Mouse (Mus musculus): ENCODE data around the gene Cep97. TPM values are rescaled to one million over a fixed set of nuclear protein-coding genes. Genes with fewer than 3 reads are reported as not detected.
A peak's percentile ranks its signal among the peaks of the same experiment; 100 is the strongest.
"Not testable (repeated sequence)": the region's sequence is repeated elsewhere in the genome, so short reads cannot be mapped to it uniquely, and the experiment has no call there.

The Cep97 gene
- total RNA-seq (2021) = 10 to 100 TPM; 11.5 to 14.1 TPM
- long read RNA-seq, experiment 1, full-length matches to known transcripts = 6 of 8 reads
- long read RNA-seq, experiment 1, partial matches to known transcripts = 0 of 8 reads
- long read RNA-seq, experiment 1, other reads (novel, unspliced or antisense) = 2 of 8 reads
- long read RNA-seq, experiment 2, full-length matches to known transcripts = 3 of 5 reads
- long read RNA-seq, experiment 2, partial matches to known transcripts = 0 of 5 reads
- long read RNA-seq, experiment 2, other reads (novel, unspliced or antisense) = 2 of 5 reads

- peak; percentile 94 to 95 for DNase-seq (ENCODE audit: low spot score in 2 of 2)
These were observed at the start of gene Cep97 for GRCm38 (mm10) chr16:55934453-55935037. TSS of gene Cep97 (minus strand) at chr16:55934855.

DNA sequence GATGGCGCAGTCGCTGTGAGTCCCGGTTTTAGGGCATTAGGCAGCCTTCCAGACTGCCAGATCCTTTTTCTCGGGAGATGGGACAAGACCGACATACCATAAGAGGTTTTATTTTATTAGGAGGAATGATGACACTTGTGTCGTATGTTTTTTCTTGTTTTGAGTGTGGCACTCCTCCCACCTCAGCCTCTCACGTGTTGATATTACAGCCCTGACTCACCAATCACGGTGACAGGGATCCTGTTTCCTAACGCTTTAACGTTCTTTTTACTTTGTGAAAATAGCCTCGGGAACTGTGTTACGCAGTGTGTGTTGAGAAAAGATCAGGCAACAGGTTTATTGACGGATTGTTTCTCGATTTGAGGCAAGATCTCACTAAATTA, 40.2 kb upstream of the Cep97 start:
- no peak for DNase-seq (ENCODE audit: low spot score in 2 of 2)

DNA sequence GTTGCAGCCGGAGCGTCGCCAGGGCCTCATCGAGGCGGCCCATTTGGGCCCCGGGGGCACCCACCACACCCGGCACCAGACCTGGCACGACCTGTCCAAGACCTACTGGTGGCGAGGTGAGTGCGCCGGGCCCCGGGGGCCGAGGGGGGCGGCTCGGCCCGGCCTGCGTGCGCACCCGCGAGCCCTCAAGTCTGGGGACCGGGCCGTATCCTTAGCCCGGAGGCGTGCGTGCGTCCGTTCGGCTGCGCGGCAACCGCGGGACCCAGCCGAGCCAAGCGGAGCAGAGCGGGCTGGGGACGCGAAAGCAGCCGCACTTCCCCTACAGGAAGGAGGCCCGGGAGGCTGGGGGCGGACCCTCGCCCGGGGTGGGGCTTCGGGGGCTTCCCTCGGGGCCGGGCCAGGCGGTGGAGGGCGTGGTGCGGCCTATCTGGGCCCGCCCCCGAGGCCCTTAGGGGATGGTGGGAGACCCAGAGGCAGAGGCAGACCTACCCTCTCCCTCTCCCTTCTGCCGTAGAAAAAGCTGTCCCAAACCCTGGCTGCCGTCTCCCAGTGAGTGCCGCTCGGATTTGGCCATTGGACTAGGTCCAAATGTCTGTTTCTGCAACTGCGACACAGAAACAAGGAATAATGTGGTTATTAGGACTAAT, 39.7 kb upstream of the Cep97 start:
- peak; percentile 80 to 87 for DNase-seq (ENCODE audit: low spot score in 2 of 2)

DNA sequence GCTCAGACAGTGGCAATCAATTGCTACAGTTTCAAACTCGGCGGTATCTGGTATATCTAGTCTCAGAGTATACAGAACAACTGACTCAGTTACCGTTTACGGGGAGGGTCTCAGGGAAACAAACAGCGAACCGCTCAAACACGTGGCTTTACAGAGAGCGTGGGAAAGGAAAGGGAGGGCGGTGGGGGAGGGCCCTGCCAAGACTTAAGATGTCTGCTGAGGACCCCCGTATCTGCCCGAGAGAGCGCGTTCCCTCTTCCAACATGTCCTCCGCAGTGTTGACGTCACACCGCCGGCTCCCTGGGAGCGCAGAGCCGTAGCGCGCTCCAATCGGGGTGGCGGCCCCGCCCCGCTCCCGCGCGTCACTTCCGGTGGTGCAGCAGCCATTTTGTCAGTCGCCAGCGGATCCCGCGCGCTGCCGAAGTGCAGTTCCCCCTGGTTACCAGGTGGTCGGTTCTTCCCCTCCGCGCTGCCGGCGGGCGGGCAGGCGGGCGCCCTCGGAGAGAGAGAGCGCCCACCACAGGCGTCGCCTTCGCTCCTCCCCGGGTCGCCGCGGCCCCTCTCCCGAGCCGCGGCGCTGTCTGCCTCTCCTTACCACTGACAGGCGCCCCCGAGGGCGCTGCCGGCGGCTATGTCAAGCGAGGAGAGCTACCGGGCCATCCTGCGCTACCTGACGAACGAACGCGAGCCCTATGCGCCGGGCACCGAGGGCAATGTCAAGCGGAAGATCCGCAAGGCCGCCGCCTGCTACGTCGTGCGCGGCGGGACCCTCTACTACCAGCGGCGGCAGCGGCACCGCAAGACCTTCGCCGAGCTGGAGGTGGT, 39.0 kb upstream of the Cep97 start, which contains the start of gene Zbtb11:
Gene Zbtb11, plus strand, starts transcription at position 453 of the 825 bp plus-strand sequence.
- peak; percentile 98 to 99 for DNase-seq (ENCODE audit: low spot score in 2 of 2)

- no peak for DNase-seq (ENCODE audit: low spot score in 2 of 2)
These were observed 38.1 kb upstream of the Cep97 start for GRCm38 (mm10) chr16:55972626-55973201.

DNA sequence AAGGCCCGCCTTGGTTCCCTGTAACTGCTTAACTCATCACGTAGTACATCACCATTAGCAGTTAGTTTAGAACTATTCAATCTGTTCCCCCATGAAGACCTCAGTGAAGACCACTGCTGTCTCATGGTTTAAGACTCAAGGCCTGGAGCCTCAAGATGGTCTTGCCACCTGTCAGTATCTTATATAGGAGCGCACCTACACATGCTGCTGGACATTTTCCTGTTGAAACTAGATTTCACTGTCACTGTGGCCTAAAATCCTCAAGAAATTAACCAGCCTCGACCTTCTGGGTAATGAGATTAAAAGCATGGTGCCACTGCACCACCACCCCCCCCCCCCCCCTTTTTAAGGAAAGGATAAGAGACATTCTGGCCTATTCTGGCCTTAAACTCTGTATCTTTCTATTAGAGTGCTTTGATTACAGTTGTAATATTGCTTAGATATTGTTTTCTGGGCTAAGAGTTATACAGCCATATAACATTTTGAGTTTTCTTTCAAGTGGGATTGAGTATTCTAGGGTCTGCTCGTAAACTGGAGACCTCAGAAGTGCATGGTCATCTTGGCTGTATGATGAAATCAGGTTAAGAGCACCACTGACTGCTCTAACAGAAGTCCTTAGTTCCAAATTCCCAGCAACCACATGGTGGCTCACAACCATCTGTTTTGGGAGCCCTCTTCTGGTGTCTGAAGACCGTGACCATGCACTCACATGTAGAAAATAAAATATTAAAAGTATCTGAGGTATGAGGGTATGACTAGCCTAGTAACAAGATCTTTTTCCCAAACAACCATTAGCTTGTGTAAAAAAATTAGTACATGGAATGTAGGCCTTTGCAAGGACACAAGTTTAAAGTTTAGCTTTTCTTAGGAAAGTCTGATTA, 37.3 kb upstream of the Cep97 start:
- DNase-seq (ENCODE audit: low spot score in 2 of 2) = no peak

DNA sequence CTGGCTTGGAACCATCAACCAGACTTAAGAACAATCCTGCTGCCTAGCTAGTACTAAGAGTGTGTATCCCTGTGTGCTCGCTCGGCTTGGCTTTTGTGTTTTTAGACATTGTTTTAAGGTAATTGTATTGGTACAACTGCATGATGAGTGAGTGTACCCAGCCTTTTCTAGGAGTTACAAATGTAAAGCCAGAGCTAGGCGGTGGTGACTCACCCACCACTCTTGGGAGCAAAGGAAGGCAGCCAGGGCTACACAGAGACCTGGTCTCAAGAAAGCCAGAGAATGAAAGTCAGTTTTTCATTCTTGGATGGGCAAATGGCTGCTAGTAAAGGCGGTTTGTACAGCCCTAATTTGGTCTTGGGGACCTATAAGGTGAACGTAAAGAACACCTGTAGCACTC, 35.8 kb upstream of the Cep97 start:
- DNase-seq (ENCODE audit: low spot score in 2 of 2) = no peak

DNA sequence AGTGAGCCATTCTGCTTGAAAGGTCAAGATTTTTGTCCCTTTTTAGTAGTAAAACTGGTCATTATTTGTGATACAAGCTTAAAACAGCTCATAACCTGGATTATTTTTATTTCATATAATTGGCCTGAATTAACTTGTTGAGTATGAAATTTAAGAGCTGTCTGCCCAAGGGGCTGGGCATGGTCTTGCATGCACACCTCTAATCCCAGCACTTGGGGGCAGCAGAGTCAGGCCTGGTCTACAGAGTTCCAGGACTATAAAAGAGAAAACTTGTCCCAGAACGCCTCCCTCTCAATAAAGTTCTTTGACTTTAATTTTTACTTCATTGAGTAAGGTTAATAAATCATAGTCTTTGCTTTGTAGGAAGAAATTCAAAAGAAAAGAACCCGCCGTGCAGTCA, 34.5 kb upstream of the Cep97 start:
- no peak for DNase-seq (ENCODE audit: low spot score in 2 of 2)

GRCm38 (mm10) chr16:55967221-55967620, 32.6 kb upstream of the Cep97 start:
- DNase-seq (ENCODE audit: low spot score in 2 of 2) = no peak

DNA sequence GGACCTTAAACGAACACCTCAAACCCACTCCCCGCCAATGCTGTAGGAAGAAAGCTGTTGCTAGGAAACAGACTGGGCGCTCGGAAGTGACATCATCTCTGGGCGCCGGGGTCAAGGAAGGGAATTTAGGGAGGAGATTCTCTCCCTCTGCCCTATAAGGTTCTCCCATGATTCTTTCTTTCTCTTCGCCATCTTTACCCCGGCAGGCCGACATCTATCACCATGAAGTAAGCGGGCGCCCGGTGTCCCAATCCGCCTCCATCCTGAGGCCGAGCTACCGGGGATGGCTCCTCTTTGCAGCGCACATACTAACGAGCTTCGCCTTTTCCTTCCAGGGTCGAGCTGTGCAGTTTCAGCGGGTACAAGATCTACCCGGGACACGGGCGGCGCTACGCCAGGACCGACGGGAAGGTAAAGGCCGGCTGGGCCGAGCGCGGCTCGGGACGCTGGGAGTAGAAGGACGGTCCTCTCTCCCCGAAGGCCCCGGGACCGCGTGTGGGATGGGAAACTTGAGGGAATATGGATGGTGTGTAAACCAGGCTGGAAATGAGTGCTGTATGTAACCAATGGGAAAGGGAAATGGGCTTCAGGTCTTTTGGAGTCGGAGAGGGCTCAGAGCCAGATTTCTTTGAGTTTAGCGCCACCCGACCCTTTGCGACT, 31.7 kb upstream of the Cep97 start, which contains the start of gene Rpl24:
Gene Rpl24, plus strand, starts transcription at position 64 of the 660 bp plus-strand sequence.
- peak; percentile 92 to 98 for DNase-seq (ENCODE audit: low spot score in 2 of 2)

DNA sequence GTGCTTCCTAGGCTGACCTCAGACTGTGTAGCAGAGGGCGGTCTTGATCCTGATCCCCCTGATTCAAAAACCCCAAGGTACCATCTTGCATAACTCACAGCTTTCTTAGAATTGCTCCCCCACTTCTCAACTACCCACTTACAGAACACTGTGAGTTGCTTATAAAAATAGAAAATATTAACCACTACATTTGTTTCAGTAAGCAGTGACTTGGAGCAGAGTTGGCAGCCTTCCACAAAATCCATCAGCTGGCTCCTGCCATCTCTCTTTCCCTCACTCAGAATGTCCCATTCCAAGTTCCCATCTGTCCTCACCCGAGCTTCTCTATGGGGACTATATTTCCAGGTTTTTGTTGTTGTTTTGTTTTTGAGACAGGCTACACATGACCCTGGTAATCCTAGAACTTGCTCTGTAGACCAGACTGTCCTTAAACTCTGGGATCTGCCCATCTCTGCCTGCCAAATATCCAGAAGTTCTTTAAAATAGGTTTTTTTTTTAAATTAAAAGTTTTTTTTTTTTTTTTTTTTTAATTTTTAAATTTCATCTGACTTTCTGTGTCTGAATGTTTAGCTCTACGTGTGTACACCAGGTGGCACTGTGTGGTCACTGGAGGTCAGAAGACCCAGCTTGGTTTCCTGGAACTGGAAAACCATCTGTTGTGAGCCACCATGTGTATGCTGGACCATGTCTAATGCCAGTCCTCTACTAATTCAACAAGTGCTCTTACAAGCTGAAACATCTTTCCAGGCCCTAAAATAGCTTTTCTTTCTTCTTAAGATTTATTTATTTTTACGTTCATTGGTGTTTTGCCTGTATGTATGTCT, 29.7 kb upstream of the Cep97 start:
- peak in 1 of 2 experiments; percentile 59 for DNase-seq (ENCODE audit: low spot score in 2 of 2)

GRCm38 (mm10) chr16:55963068-55963467, 28.4 kb upstream of the Cep97 start:
- not testable (repeated sequence) for DNase-seq (ENCODE audit: low spot score in 2 of 2)

DNA sequence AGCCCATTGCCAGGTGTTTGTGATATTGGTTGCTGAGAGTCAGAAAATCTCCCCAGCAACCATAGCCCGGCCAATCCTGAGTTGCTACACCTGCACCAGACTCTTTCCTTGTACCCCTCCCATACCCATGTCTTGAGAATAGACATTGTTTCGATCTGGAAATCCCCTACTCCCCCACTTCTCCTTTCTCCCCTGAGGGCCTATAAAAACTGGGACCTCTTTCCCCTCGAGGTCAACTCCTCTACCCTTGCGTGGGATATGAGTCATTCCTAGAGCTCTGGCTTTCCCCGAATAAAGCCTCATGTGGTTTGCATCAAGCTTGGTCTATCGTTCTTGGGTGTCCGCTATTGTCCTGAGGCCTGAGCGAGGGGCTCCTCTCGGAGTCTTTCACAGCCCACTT, 19.5 kb upstream of the Cep97 start:
- DNase-seq (ENCODE audit: low spot score in 2 of 2) = not testable (repeated sequence)

DNA sequence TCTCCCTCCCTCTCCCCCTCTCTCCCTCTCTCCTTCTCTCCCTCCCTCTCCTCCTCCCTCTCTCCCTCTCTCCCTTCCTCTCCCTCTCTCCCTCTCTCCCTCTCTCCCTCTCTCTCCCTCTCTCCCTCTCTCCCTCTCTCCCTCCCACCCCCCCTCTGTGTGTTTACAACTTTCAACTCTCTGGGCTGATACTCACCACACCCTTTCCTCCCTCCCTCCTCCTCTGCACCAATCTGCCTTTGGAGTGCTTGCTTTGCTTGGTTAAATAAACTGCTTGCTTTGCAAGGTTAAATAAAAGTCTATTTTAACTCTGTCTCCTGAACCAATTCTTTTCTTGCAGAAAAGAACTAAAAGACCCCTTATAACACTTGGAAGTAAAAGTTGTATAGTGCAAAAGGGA, 18.1 kb upstream of the Cep97 start:
- no peak for DNase-seq (ENCODE audit: low spot score in 2 of 2)

GRCm38 (mm10) chr16:55951679-55952327, 17.1 kb upstream of the Cep97 start:
- DNase-seq (ENCODE audit: low spot score in 2 of 2) = no peak

GRCm38 (mm10) chr16:55950946-55951678, 16.5 kb upstream of the Cep97 start:
- DNase-seq (ENCODE audit: low spot score in 2 of 2) = peak; percentile 60 to 90

DNA sequence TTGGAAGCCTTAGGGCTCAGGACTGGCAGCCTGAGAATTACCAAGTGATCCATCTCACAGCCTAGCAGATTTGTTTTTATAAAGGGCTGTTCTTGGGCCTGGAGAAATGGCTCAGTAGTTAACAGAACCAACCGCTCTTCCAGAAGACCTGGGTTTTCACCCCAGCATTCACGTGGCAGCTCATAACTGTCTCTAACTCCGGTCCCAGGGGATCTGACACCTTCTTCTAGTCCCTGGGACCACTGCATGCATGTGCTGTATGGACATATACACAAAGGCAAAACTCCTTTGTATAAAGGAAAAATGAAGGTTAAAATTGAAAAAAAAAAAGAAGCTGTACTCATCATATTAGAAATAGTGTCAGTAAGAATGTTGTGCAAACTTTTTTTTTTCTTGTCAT, 15.8 kb upstream of the Cep97 start:
- DNase-seq (ENCODE audit: low spot score in 2 of 2) = no peak
